In the genomic region with DNA sequence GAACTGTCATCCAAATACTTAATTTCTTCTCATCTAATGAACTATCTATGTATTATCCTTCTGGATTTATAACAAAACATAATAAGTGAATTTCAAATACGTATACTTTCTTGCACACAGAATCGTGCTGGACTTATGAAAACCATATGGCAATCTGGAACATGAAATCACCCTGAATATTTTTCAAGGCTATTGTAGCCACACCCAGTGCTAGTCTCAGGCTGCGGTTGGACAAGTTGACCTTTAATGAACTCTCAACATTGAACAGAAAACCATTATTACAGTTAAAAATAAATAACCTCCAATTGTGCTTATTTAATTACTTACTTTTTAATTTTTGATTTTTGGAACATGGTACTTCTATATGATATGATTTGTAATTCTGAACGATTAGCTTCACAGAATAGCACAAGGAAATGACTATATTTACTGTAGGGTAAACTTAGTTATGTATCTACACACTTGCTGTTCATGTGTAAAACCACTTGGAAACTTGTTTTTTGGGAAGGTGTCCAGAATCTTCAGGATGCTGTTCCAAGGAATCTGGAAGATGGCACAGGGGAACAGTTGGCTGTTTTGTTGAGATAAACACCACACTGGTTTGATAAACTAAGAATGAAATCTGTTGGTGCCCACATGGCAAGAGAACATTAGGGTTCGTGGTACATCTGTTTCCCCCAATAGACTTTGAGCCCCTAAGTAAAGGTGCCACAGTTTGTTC, we compare ENCODE assay signal across 27 mouse cellular contexts.
DNase-seq lines count a peak whose midpoint lies in the region; ATAC-seq and TF ChIP-seq lines count a peak whose summit lies in the region.
"Had no signal": no experiment of that assay in that cellular context is flagged by ENCODE, and none has a peak within 500 bp of the region (broad histone marks: within the 10 kb centered on the region; RNA-seq: fewer than 3 reads in every experiment).

No protein-coding gene starts in this region.

- H3K36me3 ChIP-seq in forebrain, embryonic 14.5 days (ENCODE audit: control insufficient read depth, insufficient read depth, low read length) = no peaks in the 10 kb centered on the region
- H3K36me3 ChIP-seq in forebrain, embryonic 12.5 days (replicated peaks) = no peaks in the 10 kb centered on the region
- H3K36me3 ChIP-seq: embryonic facial prominence, embryonic 12.5 days; heart, embryonic 10.5 days; heart, embryonic 13.5 days had no signal

- 88% methylated on average over 5 of the region's 5 CpGs for WGBS in forebrain, embryonic 14.5 days
- 88% methylated on average over 5 of the region's 5 CpGs for WGBS in forebrain, embryonic 12.5 days
- WGBS in cerebellum, adult 2 months = 63% methylated on average over 5 of the region's 5 CpGs

- H3K27me3 ChIP-seq in forebrain, embryonic 14.5 days (replicated peaks; ENCODE audit: control insufficient read depth, insufficient read depth, low read length) = no peaks in the 10 kb centered on the region
- no peaks in the 10 kb centered on the region for H3K27me3 ChIP-seq in forebrain, embryonic 12.5 days
- no peaks in the 10 kb centered on the region for H3K27me3 ChIP-seq in cerebellum, adult 2 months (ENCODE audit: control insufficient read depth, insufficient read depth, low read length)
- H3K27me3 ChIP-seq: embryonic facial prominence, embryonic 12.5 days; forebrain, embryonic 13.5 days; heart, embryonic 13.5 days had no signal

- no peak for ATAC-seq in forebrain, embryonic 14.5 days
- no peak for ATAC-seq in forebrain, embryonic 12.5 days (ENCODE audit: low FRiP score)
- ATAC-seq: activated CD4-positive, CD25-positive, alpha-beta regulatory T cell, adult 4 months; CD4-positive, CD25-positive, alpha-beta regulatory T cell, adult 4 months; forebrain, embryonic 13.5 days; hindbrain, postnatal 0 days; inflammation-experienced regulatory T-cells, adult 6 months; intestine, embryonic 16.5 days had no signal

- H3K4me2 ChIP-seq in forebrain, embryonic 14.5 days (ENCODE audit: low read length) = no peak overlapping the region
- no peak overlapping the region for H3K4me2 ChIP-seq in forebrain, embryonic 12.5 days
- H3K4me2 ChIP-seq: embryonic facial prominence, embryonic 12.5 days; forebrain, embryonic 13.5 days; heart, embryonic 13.5 days; hindbrain, embryonic 14.5 days had no signal

- no peak overlapping the region for H3K4me3 ChIP-seq in forebrain, embryonic 14.5 days (ENCODE audit: low read depth, low read length)
- H3K4me3 ChIP-seq in forebrain, embryonic 12.5 days (replicated peaks) = no peak overlapping the region
- no peak overlapping the region for H3K4me3 ChIP-seq in cerebellum, adult 2 months (replicated peaks; ENCODE audit: insufficient read depth, low read depth, low read length)
- H3K4me3 ChIP-seq: embryonic facial prominence, embryonic 12.5 days; forebrain, embryonic 13.5 days; heart, adult 2 months; heart, embryonic 10.5 days; heart, embryonic 13.5 days had no signal

- H3K27ac ChIP-seq in forebrain, embryonic 14.5 days (ENCODE audit: low read depth, low read length) = no peak overlapping the region
- no peak overlapping the region for H3K27ac ChIP-seq in forebrain, embryonic 12.5 days
- H3K27ac ChIP-seq in cerebellum, adult 2 months (ENCODE audit: insufficient read depth, low read length) = no peak overlapping the region
- H3K27ac ChIP-seq: embryonic facial prominence, embryonic 12.5 days; forebrain, embryonic 13.5 days; heart, adult 2 months; heart, embryonic 10.5 days; heart, embryonic 13.5 days; hindbrain, embryonic 14.5 days; hindbrain, postnatal 0 days had no signal

- TF ChIP-seq POLR2A in cerebellum, adult 2 months (IDR thresholded peaks at IDR 0.05; ENCODE audit: borderline replicate concordance, insufficient read depth, low read length) = no peak

- no peak overlapping the region for H3K9ac ChIP-seq in forebrain, embryonic 14.5 days (ENCODE audit: low read length)
- no peak overlapping the region for H3K9ac ChIP-seq in forebrain, embryonic 12.5 days
- H3K9ac ChIP-seq: embryonic facial prominence, embryonic 12.5 days; forebrain, embryonic 13.5 days; heart, embryonic 13.5 days; hindbrain, embryonic 14.5 days had no signal

- peak; percentile 66 for DNase-seq in forebrain, embryonic 14.5 days (ENCODE audit: low spot score)
- DNase-seq in 3T3-L1 (ENCODE audit: low read depth, low spot score) (peak; percentile 76), adipocyte (ENCODE audit: low spot score) (peak; percentile 33)
- DNase-seq in adrenal gland, adult 8-10 months = no peak
- DNase-seq in cerebellum, adult 2 months = no peak
- DNase-seq: adrenal gland, postnatal 14 days; cerebellum, adult 11-12 months; cerebellum, adult 9-10 months; cerebellum, postnatal 14 days; gastrocnemius, postnatal 10 days; gastrocnemius, postnatal 36 days; heart, adult 2 months; heart, postnatal 14 days; heart, postnatal 4 days; kidney, adult 18-20 months; kidney, adult 9 months had no signal

- TF ChIP-seq CTCF in cerebellum, adult 2 months (IDR thresholded peaks at IDR 0.05; ENCODE audit: borderline replicate concordance, insufficient read depth, low read depth, low read length) = no peak

- H3K4me1 ChIP-seq in forebrain, embryonic 14.5 days (ENCODE audit: control insufficient read depth, insufficient read depth, low read length) = no peaks in the 10 kb centered on the region
- no peaks in the 10 kb centered on the region for H3K4me1 ChIP-seq in forebrain, embryonic 12.5 days
- H3K4me1 ChIP-seq in cerebellum, adult 2 months (ENCODE audit: control insufficient read depth, insufficient read depth, low read length) = no peaks in the 10 kb centered on the region
- H3K4me1 ChIP-seq: forebrain, embryonic 13.5 days; heart, embryonic 10.5 days; heart, embryonic 13.5 days had no signal

- no peaks in the 10 kb centered on the region for H3K9me3 ChIP-seq in forebrain, embryonic 14.5 days (replicated peaks; ENCODE audit: control insufficient read depth, low read length)
- no peaks in the 10 kb centered on the region for H3K9me3 ChIP-seq in forebrain, embryonic 12.5 days
- H3K9me3 ChIP-seq: embryonic facial prominence, embryonic 12.5 days; forebrain, embryonic 13.5 days; heart, embryonic 10.5 days; heart, embryonic 13.5 days had no signal

Comparison
In these comparisons a context has a peak if more than half of its experiments do, and no peak if none do; other contexts are left out.
1. DNase-seq: peak in forebrain, embryonic 14.5 days (single experiment), 3T3-L1 (single experiment) and adipocyte (single experiment); none in adrenal gland, adult 8-10 months (single experiment) and cerebellum, adult 2 months (0 of 2).